Mouse (Mus musculus) bone marrow macrophage, adult 2 months (primary cell): ENCODE measurements around the gene Rbmx.

Source experiments
- CTCF ChIP-seq: IDR thresholded peaks from 2 replicates; pipeline ENCODE4 v1.5.1; 2012; ENCODE audit warnings: low read depth, mild to moderate bottlenecking, low read length, moderate library complexity
- POLR2A ChIP-seq: IDR thresholded peaks from 2 replicates; pipeline ENCODE4 v1.6.1; 2012; ENCODE audit warnings: mild to moderate bottlenecking, low read depth, low read length, borderline replicate concordance

- TF ChIP-seq POLR2A (no peak), CTCF (no peak)
Observed at GRCm38 (mm10) chrX:57380915-57381314, 11.9 kb downstream of the Rbmx start.
